Mouse (Mus musculus) bone marrow, adult 2 months (tissue): ENCODE data around the gene Cpe.

ENCODE experiments used
- CTCF ChIP-seq: fragments of 200-500 bp; IDR thresholded peaks from 2 replicates; pipeline ENCODE4 v1.5.1; 2011; ENCODE audit warnings: low read length, control low read depth; ENCODE audit not compliant: control insufficient read depth, insufficient read depth
- POLR2A ChIP-seq: fragments of 200-500 bp; IDR thresholded peaks from 2 replicates; pipeline ENCODE4 v1.6.1; 2011; ENCODE audit warnings: low read depth, mild to moderate bottlenecking, control low read depth, low read length, borderline replicate concordance; ENCODE audit not compliant: control insufficient read depth

GRCm38 (mm10) chr8:64615459-64615858 lies 77.4 kb downstream of the Cpe start:
- TF ChIP-seq CTCF, result no peak
- TF ChIP-seq POLR2A, result no peak
